Mouse (Mus musculus): ENCODE measurements at regions not wholly inside any gene's neighbourhood (a gene's known extent, or its start where the extent isn't known, plus 50 kb on each side); places are given as distances from the start of the nearest gene placed in this dataset.
"Not testable (repeated sequence)": the region's sequence is repeated elsewhere in the genome, so short reads cannot be mapped to it uniquely, and the experiment has no call there.

- TF ChIP-seq POLR2A (IDR thresholded peaks at IDR 0.05; ENCODE audit: borderline replicate concordance, extremely low read depth, insufficient read depth, insufficient read length, poor library complexity, severe bottlenecking) (no peak), CTCF (IDR thresholded peaks at IDR 0.05; ENCODE audit: borderline replicate concordance, extremely low read depth, insufficient read depth, insufficient read length) (no peak)
- DNase-seq (ENCODE audit: low read depth), result peak; percentile 92
Measured at GRCm38 (mm10) chr3:56980593-56981304, 321.0 kb downstream of the Tm4sf1 start.

- no peak for DNase-seq (ENCODE audit: low read depth)
- no peak for TF ChIP-seq POLR2A (IDR thresholded peaks at IDR 0.05; ENCODE audit: borderline replicate concordance, extremely low read depth, insufficient read depth, insufficient read length, poor library complexity, severe bottlenecking)
- TF ChIP-seq CTCF (IDR thresholded peaks at IDR 0.05; ENCODE audit: borderline replicate concordance, extremely low read depth, insufficient read depth, insufficient read length), result no peak
Measured at GRCm38 (mm10) chr3:56966008-56966407, 335.8 kb downstream of the Tm4sf1 start.

GRCm38 (mm10) chr3:56965444-56965843 lies 336.3 kb downstream of the Tm4sf1 start:
- no peak for DNase-seq (ENCODE audit: low read depth)
- TF ChIP-seq POLR2A (IDR thresholded peaks at IDR 0.05; ENCODE audit: borderline replicate concordance, extremely low read depth, insufficient read depth, insufficient read length, poor library complexity, severe bottlenecking) (no peak), CTCF (IDR thresholded peaks at IDR 0.05; ENCODE audit: borderline replicate concordance, extremely low read depth, insufficient read depth, insufficient read length) (no peak)

DNA sequence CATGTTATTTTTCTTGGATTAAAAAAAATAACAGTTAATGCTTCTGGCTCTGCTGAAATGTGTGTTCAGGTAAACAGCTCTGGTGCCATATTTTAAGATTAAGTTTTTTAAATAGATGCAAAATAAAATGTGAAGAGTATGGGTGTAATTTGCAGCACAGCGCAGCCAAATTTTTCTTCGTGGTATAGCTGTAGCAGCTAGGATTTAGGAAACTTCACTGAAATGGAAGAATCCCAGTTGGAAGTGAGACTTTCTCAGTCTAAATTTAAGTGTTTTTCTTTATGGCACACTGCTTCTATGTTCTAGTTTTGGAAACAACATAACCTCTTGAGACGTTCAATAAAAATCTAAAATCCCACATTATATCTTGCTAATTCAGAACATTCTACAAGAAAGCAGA lies 337.6 kb downstream of the Tm4sf1 start:
- DNase-seq (ENCODE audit: low read depth), result no peak
- TF ChIP-seq CTCF (IDR thresholded peaks at IDR 0.05; ENCODE audit: borderline replicate concordance, extremely low read depth, insufficient read depth, insufficient read length) (no peak), POLR2A (IDR thresholded peaks at IDR 0.05; ENCODE audit: borderline replicate concordance, extremely low read depth, insufficient read depth, insufficient read length, poor library complexity, severe bottlenecking) (no peak)

DNA sequence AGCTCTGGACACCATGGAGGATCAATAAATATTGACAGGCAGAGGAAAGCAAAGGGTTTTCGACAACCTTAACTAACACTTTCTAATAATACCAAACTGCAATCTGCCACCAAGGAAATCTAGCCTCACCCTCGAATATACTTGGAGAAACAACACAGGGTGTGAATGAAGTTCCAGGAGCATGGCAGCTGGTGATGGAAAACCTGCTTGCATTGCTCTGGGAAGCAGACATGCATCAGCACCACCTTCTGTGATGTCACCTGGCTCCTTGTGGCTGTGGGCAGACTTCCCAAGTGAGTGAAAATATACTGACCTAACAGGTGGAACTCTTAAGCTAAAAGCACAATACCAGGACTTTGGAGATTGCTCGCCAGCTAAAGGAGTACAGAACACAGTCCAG lies 338.5 kb downstream of the Tm4sf1 start:
- peak; percentile 47 for DNase-seq (ENCODE audit: low read depth)
- TF ChIP-seq CTCF (IDR thresholded peaks at IDR 0.05; ENCODE audit: borderline replicate concordance, extremely low read depth, insufficient read depth, insufficient read length) (no peak), POLR2A (IDR thresholded peaks at IDR 0.05; ENCODE audit: borderline replicate concordance, extremely low read depth, insufficient read depth, insufficient read length, poor library complexity, severe bottlenecking) (no peak)

GRCm38 (mm10) chr3:56962248-56963013 lies 339.4 kb downstream of the Tm4sf1 start:
- TF ChIP-seq CTCF (IDR thresholded peaks at IDR 0.05; ENCODE audit: borderline replicate concordance, extremely low read depth, insufficient read depth, insufficient read length) (no peak), POLR2A (IDR thresholded peaks at IDR 0.05; ENCODE audit: borderline replicate concordance, extremely low read depth, insufficient read depth, insufficient read length, poor library complexity, severe bottlenecking) (no peak)
- DNase-seq (ENCODE audit: low read depth), result peak; percentile 94

DNA sequence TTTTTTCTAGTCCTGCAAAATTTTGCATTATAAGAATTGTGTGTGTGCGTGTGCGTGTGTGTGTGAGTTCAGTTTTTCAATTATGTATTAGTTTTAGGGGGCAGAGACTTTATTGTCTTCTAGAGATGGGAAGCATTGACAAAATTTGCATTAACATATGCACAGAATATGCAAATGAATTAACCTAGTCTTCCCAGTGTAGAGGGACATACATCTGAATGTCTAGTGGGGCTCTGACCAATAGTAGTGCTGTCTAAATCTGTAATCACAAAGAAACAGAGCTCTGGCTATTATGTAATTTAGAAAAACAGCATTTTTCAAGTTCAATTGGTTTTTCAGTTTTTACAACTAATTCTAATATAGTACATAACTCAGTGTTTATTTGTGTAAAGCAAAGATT lies 344.8 kb downstream of the Tm4sf1 start:
- DNase-seq (ENCODE audit: low read depth), result no peak
- no peak for TF ChIP-seq POLR2A (IDR thresholded peaks at IDR 0.05; ENCODE audit: borderline replicate concordance, extremely low read depth, insufficient read depth, insufficient read length, poor library complexity, severe bottlenecking)
- TF ChIP-seq CTCF (IDR thresholded peaks at IDR 0.05; ENCODE audit: borderline replicate concordance, extremely low read depth, insufficient read depth, insufficient read length), result no peak

DNA sequence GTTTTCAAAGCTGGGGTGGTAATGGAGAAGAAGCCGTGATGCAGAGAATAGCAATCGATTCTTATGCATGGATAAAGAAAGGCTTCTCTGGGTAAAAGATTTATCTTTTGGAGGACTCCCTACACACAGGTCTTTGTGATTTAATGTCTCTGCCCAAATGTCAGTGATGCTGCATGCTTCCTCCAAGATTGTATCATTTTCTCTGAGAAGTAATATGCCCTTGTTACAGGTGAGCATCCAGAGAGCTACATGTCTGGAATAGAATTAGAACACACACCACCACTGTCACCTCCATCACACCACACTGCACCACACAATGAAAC lies 346.0 kb downstream of the Tm4sf1 start:
- no peak for TF ChIP-seq CTCF (IDR thresholded peaks at IDR 0.05; ENCODE audit: borderline replicate concordance, extremely low read depth, insufficient read depth, insufficient read length)

GRCm38 (mm10) chr3:56955098-56955798 lies 346.5 kb downstream of the Tm4sf1 start:
- no peak for TF ChIP-seq CTCF (IDR thresholded peaks at IDR 0.05; ENCODE audit: borderline replicate concordance, extremely low read depth, insufficient read depth, insufficient read length)
- TF ChIP-seq POLR2A (IDR thresholded peaks at IDR 0.05; ENCODE audit: borderline replicate concordance, extremely low read depth, insufficient read depth, insufficient read length, poor library complexity, severe bottlenecking), result no peak
- DNase-seq (ENCODE audit: low read depth), result peak; percentile 90

More for the DNA sequence above, 346.0 kb downstream of the Tm4sf1 start:
- DNase-seq (ENCODE audit: low read depth), result no peak

DNA sequence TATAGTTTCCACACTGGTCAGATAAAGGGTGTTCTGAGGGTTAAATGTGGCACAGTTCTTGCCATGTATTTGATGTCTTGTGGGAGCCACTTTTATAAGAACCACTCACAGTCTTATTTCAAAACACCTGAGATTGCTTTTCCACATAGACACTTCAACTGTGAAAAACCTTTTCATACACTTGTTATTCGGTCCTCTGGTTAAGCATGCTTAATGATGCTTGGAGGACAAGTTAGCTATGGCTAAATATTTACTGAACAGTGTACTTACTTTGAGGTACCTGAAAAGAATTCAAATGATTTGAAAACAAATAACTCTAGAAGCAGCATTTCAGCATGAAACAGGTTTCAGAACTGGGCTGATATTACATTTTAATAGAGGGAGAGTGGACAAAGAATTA lies 359.2 kb downstream of the Tm4sf1 start:
- not testable (repeated sequence) for DNase-seq (ENCODE audit: low read depth)

DNA sequence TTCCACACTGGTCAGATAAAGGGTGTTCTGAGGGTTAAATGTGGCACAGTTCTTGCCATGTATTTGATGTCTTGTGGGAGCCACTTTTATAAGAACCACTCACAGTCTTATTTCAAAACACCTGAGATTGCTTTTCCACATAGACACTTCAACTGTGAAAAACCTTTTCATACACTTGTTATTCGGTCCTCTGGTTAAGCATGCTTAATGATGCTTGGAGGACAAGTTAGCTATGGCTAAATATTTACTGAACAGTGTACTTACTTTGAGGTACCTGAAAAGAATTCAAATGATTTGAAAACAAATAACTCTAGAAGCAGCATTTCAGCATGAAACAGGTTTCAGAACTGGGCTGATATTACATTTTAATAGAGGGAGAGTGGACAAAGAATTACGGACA lies 372.8 kb downstream of the Tm4sf1 start:
- DNase-seq (ENCODE audit: low read depth), result not testable (repeated sequence)

- TF ChIP-seq CTCF (IDR thresholded peaks at IDR 0.05; ENCODE audit: borderline replicate concordance, extremely low read depth, insufficient read depth, insufficient read length) (no peak), POLR2A (IDR thresholded peaks at IDR 0.05; ENCODE audit: borderline replicate concordance, extremely low read depth, insufficient read depth, insufficient read length, poor library complexity, severe bottlenecking) (no peak)
- DNase-seq (ENCODE audit: low read depth), result peak; percentile 12
Measured at GRCm38 (mm10) chr3:56898491-56898890, 403.3 kb downstream of the Tm4sf1 start.
